Mouse (Mus musculus) forebrain, embryonic 12.5 days (tissue): ENCODE data around the gene Cdca3. TPM values are rescaled to one million over a fixed set of nuclear protein-coding genes. Genes with fewer than 3 reads are reported as not detected.
"Not testable (repeated sequence)": the region's sequence is repeated elsewhere in the genome, so short reads cannot be mapped to it uniquely, and the experiment has no call there.

Experiments
- ATAC-seq: fragments of 200-750 bp; cut with Nextera tagmentation; 2 replicates; pipeline ENCODE4 v1.8.0; 2017; ENCODE audit warnings: moderate TSS enrichment; ENCODE audit not compliant: low FRiP score
- H3K27ac ChIP-seq: fragments of 300-500 bp; sonication (generic); 2 replicates; pipeline ENCODE4 v1.5.1; 2016; ENCODE audit warnings: mild to moderate bottlenecking
- H3K27me3 ChIP-seq: fragments of 300-500 bp; sonication (generic); 2 replicates; pipeline ENCODE4 v1.6.1; 2016; ENCODE audit warnings: mild to moderate bottlenecking
- H3K36me3 ChIP-seq: fragments of 300-500 bp; sonication (generic); replicated peaks from 2 replicates; pipeline ENCODE4 v1.6.1; 2016; ENCODE audit warnings: mild to moderate bottlenecking
- H3K4me1 ChIP-seq: fragments of 300-500 bp; sonication (generic); 2 replicates; pipeline ENCODE4 v1.6.1; 2016
- H3K4me2 ChIP-seq: fragments of 300-500 bp; sonication (generic); 2 replicates; pipeline ENCODE4 v1.6.1; 2016; ENCODE audit warnings: mild to moderate bottlenecking, moderate library complexity
- H3K4me3 ChIP-seq: fragments of 300-500 bp; sonication (generic); replicated peaks from 2 replicates; pipeline ENCODE4 v1.5.1; 2016; ENCODE audit warnings: mild to moderate bottlenecking
- H3K9ac ChIP-seq: fragments of 300-500 bp; sonication (generic); 2 replicates; pipeline ENCODE4 v1.6.1; 2016; ENCODE audit warnings: mild to moderate bottlenecking
- H3K9me3 ChIP-seq: fragments of 300-500 bp; sonication (generic); 2 replicates; pipeline ENCODE4 v1.6.1; 2016
- WGBS: fragments of 180-500 bp; shearing (Covaris S2); methylation state at CpG from one replicate; pipeline ENCODE4 v1.1.7; 2016; 5-methylcytosine and 5-hydroxymethylcytosine counted together
- polyA plus RNA-seq: library from polyadenylated mRNA; unstranded; fragments of >200 nt; fragmentation: Nextera tagmentation; extraction: Ambion mirVana; gene quantifications from 2 replicates; pipeline ENCODE4 v1.2.1, GENCODE M21; 2016

Cdca3 gene
- polyA plus RNA-seq, 1 experiment from 2014 or later, result 233 TPM

DNA sequence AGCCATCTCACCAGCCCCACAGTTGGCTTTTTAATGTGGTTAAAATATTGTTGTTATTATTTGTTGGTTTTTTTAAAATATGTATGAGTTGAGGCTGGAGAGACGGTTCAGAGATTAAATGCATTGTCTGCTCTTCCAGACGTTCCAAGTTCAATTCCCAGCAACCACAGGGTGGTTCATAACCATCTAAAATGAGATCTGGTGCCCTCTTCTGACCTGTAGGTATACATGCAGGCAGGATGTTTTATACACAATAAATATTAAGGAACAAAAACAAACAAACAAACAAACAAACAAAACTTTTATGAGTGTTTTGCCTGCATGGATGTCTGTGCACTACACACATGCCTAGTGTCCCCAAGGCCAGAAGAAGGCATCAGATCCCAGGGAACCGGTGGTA, 26.3 kb upstream of the Cdca3 start:
- Histone ChIP-seq H3K27ac (no peak overlapping the region), H3K36me3 (no peaks in the 10 kb centered on the region), H3K4me3 (no peak overlapping the region), H3K9ac (no peak overlapping the region), H3K4me1 (peaks cover 16% of the 10 kb centered on the region), H3K27me3 (no peaks in the 10 kb centered on the region), H3K9me3 (no peaks in the 10 kb centered on the region), H3K4me2 (no peak overlapping the region)
- 80% methylated on average over 3 of the region's 3 CpGs for WGBS
- no peak for ATAC-seq

DNA sequence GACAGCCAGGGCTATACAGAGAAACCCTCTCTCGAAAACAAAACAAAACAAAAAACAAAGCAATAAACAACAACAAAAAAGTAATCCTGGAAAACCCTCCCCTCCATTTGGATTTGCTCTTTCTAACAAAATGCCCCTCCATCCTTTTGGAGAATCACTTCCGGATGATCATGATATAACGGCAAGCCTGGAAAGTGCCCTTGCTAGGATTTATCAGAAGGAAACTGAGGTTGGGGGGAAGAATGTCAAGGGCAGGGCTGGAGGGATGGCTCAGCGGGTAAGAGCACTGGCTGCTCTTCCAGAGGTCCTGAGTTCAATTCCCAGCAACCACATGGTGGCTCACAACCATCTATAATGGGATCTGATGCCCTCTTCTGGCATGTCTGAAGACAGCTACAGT, 25.7 kb upstream of the Cdca3 start:
- ATAC-seq, H3K4me2 ChIP-seq: not testable (repeated sequence)
- WGBS, result 99% methylated on average over 4 of the region's 4 CpGs

DNA sequence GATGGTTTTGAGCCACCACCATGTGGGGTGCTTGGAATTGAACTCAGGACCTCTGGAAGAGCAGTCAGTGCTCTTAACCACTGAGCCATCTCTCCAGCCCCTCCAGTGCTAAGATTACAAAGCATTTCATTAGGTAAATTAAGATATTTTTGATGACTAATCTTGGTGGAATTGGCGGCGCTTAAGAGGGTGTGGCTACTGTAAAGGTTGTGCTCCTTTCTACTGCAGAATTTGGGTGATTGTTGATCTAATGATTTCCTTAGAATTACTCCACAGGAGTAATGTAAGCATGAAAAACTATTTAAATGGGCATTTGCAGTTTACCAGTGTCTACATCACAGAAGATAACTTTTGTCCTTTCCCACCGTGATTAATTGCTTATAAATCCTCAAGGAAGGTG, 25.0 kb upstream of the Cdca3 start:
- Histone ChIP-seq H3K36me3 (no peaks in the 10 kb centered on the region), H3K4me3 (no peak overlapping the region), H3K9ac (no peak overlapping the region), H3K9me3 (no peaks in the 10 kb centered on the region), H3K27ac (no peak overlapping the region), H3K4me2 (no peak overlapping the region), H3K27me3 (no peaks in the 10 kb centered on the region), H3K4me1 (peaks cover 29% of the 10 kb centered on the region)
- 86% methylated on average over 3 of the region's 3 CpGs for WGBS
- no peak for ATAC-seq

More for the DNA sequence above, 25.7 kb upstream of the Cdca3 start:
- H3K27ac ChIP-seq, H3K27me3 ChIP-seq, H3K4me3 ChIP-seq, H3K9me3 ChIP-seq, H3K36me3 ChIP-seq, H3K9ac ChIP-seq: not testable (repeated sequence)
- peaks cover 22% of the 10 kb centered on the region for H3K4me1 ChIP-seq

DNA sequence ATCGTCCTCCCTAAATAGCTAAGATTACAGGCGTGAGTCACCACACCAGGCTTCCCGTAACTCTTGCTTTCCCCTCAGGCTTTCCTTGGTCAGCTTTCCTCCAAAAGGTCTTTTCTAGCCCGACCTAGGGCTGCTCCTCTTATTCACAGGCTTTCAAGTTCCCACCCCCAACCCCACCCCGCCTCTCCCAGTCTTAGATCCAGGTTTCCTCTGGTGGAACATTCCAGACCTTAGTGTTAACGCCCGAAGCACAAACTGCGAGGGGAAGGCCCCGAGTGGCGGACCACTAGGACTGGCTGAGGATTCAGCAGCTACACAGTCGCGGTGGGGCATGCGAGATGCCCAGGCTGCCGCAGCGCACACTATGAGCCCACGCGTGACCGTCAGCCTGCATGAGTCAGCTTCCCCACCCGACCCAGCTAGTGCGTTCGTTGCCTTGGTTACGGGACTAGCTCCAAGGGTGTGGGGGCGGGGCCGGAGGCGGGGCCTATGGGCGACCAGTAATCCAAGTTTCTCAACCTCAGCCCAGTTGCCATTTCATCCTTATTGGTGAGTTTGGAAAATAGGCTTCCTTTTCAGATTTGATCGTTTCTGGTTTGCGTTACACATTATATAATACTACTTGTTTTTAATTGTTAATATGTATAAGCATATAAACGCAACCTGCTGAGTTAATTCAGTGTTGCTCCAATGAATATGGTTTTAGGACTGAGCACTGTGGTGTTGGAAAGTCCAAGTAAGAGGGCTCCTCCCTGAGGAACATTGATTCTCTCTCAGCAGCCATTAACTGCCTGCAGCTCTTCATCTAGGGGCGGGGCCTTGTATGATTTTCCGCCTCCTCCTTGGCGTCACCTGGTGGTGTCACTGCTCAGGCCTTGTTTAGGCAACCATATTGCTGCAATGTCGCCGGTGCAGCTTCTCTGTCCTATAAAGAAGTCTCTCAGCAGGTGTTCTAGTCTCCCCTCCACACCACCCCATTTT, 23.7 kb upstream of the Cdca3 start:
- no peaks in the 10 kb centered on the region for H3K27me3 ChIP-seq
- no peaks in the 10 kb centered on the region for H3K9me3 ChIP-seq
- peaks cover 41% of the 10 kb centered on the region for H3K4me1 ChIP-seq
- H3K4me2 ChIP-seq, result peak overlapping the region; percentile 73
- WGBS, result 1% methylated on average over 34 of the region's 34 CpGs
- ATAC-seq, result peak; percentile 84
- peak overlapping the region; percentile 60 for H3K9ac ChIP-seq
- H3K4me3 ChIP-seq, result peak overlapping the region; percentile 43
- H3K27ac ChIP-seq, result peak overlapping the region; percentile 88
- peaks cover 5% of the 10 kb centered on the region; the same call in 1 of the 2 replicates for H3K36me3 ChIP-seq

DNA sequence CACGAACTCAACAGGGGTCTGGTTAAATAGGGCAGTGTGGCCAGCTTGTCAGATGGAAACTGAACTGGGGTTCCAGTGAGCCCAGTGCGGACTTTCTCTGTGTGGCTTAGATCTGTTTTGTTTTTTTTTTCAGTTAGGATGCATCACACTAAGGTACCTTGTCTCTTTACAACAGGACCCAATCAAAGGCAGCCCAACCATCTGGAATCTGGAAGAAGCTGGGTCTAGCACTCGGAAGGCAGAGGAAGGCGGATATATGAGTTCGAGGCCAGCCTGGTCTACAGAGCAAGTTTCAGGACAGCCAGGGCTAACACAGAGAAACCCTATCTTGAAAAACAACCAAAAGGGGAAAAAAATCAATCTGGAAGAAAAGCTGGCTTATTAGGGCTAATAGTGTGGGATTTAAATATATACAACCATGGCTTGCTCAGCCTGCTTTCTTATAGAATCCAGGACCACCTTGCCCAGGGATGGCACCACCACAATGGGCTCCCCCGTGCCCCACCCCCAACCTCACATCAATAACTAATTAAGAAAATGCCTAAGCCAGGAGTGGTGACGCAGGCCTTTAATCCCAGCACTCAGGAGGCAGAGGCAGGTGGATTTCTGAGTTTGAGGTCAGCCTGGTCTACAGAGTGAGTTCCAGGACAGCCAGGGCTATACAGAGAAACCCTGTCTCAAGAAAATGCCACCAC, 22.8 kb upstream of the Cdca3 start:
- no peaks in the 10 kb centered on the region for H3K9me3 ChIP-seq
- H3K27ac ChIP-seq, result peak overlapping the region; percentile 88
- no peak for ATAC-seq
- peaks cover 14% of the 10 kb centered on the region for H3K36me3 ChIP-seq
- H3K4me1 ChIP-seq, result peaks cover 42% of the 10 kb centered on the region
- no peak overlapping the region for H3K9ac ChIP-seq
- H3K4me2 ChIP-seq, result peak overlapping the region; percentile 73
- H3K27me3 ChIP-seq, result no peaks in the 10 kb centered on the region
- WGBS, result 72% methylated on average over 7 of the region's 7 CpGs
- H3K4me3 ChIP-seq, result no peak overlapping the region

DNA sequence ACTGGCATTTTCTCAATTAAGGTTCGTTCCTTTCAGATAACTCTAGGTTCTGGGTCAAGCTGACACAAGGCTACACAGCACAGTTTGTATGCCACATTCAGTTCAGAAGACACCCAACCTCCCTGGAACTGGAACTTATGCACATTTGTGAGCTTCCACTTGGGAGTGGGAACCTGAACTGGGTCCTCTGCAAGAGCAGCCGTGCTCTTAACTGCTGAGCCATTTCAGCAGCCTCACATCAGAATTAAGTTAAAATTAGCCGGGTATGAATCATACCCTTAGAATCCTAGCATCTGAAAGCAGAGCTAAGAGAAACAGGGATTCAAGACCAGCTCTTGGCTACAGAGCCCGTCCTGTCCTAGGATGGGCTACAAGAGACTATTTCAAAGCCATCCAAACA, 22.0 kb upstream of the Cdca3 start:
- Histone ChIP-seq H3K4me1 (peaks cover 49% of the 10 kb centered on the region), H3K9ac (no peak overlapping the region)
- WGBS, result 87% methylated on average over 4 of the region's 4 CpGs

DNA sequence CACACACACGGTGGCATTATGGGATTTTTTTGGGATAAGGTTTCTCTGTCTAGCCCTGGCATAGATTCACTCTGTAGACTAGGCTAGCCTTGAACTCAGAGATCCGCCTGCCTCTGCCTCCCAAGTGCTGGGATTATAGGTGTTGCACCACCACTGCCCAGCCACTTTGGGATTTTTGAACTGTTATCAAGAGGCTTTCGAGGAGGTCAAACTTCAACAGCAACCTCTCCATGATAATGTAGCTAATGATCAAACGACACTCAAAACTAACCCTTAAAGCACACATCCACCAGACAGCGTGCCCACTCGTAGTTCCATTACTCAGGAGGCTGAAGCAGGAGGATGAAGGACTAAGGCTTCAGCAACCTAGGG, 21.4 kb upstream of the Cdca3 start:
- H3K36me3 ChIP-seq, result peaks cover 25% of the 10 kb centered on the region
- H3K9me3 ChIP-seq, result no peaks in the 10 kb centered on the region
- H3K4me1 ChIP-seq, result peaks cover 56% of the 10 kb centered on the region
- peak overlapping the region; percentile 71; the same call in 1 of the 2 replicates for H3K9ac ChIP-seq
- H3K4me3 ChIP-seq, result peak overlapping the region; percentile 54
- peak overlapping the region; percentile 97 for H3K4me2 ChIP-seq
- 90% methylated on average over 6 of the region's 6 CpGs for WGBS
- no peaks in the 10 kb centered on the region for H3K27me3 ChIP-seq
- H3K27ac ChIP-seq, result peak overlapping the region; percentile 85
- no peak for ATAC-seq

More for the DNA sequence above, 22.0 kb upstream of the Cdca3 start:
- Histone ChIP-seq H3K9me3 (no peaks in the 10 kb centered on the region), H3K4me3 (no peak overlapping the region), H3K27ac (0 out of 2 replicates have a peak overlapping the region, but pooled peaks have one; percentile 2), H3K27me3 (no peaks in the 10 kb centered on the region), H3K36me3 (peaks cover 22% of the 10 kb centered on the region), H3K4me2 (no peak overlapping the region)
- no peak for ATAC-seq

DNA sequence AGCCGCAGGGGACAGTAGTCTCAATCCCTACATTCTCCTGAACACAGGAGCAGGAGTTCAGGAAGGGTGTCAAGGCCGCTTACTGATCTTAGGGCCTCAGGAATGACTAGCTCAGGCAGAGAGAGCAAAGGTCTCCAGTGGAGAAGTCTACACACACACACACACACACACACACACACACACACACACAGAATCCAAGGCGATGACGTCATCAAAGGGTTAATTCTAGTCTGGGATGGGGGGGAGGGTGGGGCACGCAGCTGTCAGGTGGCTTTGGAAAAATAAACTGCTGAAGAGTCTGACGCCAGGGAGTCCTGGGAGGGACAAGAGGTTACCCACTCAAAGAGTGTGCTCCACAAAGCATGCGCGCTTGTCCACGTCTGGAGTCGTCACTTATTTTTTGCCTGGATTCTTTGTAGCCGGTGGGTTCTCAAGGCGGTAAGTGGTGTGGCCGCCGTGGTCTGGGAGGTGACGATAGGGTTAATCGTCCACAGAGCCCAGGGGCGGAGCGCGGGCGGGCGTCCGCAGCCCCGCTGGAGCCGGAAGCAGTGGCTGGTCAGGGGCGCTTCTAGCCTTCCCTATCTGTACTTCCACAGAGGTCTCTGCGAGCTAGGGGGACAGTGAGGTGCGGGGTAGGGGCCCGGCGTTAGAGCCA, 20.9 kb upstream of the Cdca3 start, which contains the start of gene Spsb2:
Gene Spsb2, plus strand, starts transcription at position 304 of the 655 bp plus-strand sequence.
- peaks cover 25% of the 10 kb centered on the region for H3K36me3 ChIP-seq
- peak within 1 kb of the TSS; percentile 85 for H3K27ac ChIP-seq
- no peaks in the 10 kb centered on the region for H3K9me3 ChIP-seq
- peak within 1 kb of the TSS; percentile 97 for H3K4me2 ChIP-seq
- 4% methylated on average over 29 of the region's 29 CpGs for WGBS
- peak within 1 kb of the TSS; percentile 54 for H3K4me3 ChIP-seq
- H3K4me1 ChIP-seq, result peaks cover 60% of the 10 kb centered on the region
- ATAC-seq, result peak; percentile 51
- peak within 1 kb of the TSS; percentile 71 for H3K9ac ChIP-seq
- no peaks in the 10 kb centered on the region for H3K27me3 ChIP-seq

DNA sequence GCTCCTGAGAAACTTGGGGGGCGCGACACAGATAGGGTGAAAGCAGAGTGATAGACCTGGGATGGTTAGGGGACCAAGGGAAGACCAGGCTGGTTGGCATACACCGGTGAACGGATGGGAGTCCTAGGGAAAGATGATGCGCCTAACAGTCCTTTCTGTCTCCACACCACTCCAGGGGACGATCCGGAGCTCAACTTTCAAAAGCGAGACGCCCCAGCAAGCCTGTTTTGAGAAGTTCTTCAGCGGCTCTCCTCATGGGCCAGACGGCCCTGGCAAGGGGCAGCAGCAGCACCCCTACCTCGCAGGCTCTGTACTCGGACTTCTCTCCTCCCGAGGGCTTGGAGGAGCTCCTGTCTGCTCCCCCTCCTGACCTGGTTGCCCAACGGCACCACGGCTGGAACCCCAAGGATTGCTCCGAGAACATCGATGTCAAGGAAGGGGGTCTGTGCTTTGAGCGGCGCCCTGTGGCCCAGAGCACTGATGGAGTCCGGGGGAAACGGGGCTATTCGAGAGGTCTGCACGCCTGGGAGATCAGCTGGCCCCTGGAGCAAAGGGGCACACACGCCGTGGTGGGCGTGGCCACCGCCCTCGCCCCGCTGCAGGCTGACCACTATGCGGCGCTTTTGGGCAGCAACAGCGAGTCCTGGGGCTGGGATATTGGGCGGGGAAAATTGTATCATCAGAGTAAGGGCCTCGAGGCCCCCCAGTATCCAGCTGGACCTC, 20.1 kb upstream of the Cdca3 start:
- H3K4me3 ChIP-seq, result peak overlapping the region; percentile 54
- peak overlapping the region; percentile 97 for H3K4me2 ChIP-seq
- under 1% methylated on average over 35 of the region's 35 CpGs for WGBS

DNA sequence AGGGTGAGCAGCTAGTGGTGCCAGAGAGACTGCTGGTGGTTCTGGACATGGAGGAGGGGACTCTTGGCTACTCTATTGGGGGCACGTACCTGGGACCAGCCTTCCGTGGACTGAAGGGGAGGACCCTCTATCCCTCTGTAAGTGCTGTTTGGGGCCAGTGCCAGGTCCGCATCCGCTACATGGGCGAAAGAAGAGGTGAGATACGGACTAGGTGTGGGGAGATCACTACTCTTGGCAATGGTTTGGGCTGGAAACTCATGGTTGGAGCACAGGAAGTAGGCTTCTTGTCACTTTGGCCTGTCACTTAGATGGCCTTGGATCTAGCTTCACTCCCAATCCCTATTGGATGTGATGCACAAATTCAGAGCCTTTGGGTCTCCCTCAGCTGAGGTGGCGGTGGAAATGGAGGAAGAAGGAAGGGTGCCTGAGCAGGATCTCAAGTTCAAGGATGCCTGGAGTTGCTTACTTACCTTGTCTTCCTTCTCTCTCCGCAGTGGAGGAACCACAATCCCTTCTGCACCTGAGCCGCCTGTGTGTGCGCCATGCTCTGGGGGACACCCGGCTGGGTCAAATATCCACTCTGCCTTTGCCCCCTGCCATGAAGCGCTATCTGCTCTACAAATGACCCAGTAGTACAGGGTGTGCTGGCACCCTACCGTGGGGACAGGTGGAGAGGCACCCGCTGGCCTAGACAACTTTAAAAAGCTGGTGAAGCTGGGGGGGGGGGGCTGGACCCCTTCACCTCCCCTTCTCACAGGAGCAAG, 19.4 kb upstream of the Cdca3 start:
- H3K4me2 ChIP-seq, result peak overlapping the region; percentile 97
- 43% methylated on average over 14 of the region's 14 CpGs for WGBS
- H3K9ac ChIP-seq, result peak overlapping the region; percentile 71
- no peak for ATAC-seq
- H3K9me3 ChIP-seq, result no peaks in the 10 kb centered on the region
- peaks cover 25% of the 10 kb centered on the region for H3K36me3 ChIP-seq
- H3K4me1 ChIP-seq, result peaks cover 69% of the 10 kb centered on the region
- peak overlapping the region; percentile 85 for H3K27ac ChIP-seq
- H3K4me3 ChIP-seq, result peak overlapping the region; percentile 54
- H3K27me3 ChIP-seq, result no peaks in the 10 kb centered on the region

More for the DNA sequence above, 20.1 kb upstream of the Cdca3 start:
- peaks cover 25% of the 10 kb centered on the region for H3K36me3 ChIP-seq
- no peaks in the 10 kb centered on the region for H3K27me3 ChIP-seq
- no peaks in the 10 kb centered on the region for H3K9me3 ChIP-seq
- H3K4me1 ChIP-seq, result peaks cover 61% of the 10 kb centered on the region
- peak; percentile 11; the same call in 1 of the 2 replicates for ATAC-seq
- H3K9ac ChIP-seq, result peak overlapping the region; percentile 71
- peak overlapping the region; percentile 85 for H3K27ac ChIP-seq
